Mouse (Mus musculus) G1E (cell line): Measurements from ENCODE around the gene Tmem251.

Experiments
- CTCF ChIP-seq: IDR thresholded peaks from 2 replicates; pipeline ENCODE4 v1.5.1; 2012; ENCODE audit warnings: low read depth, low read length, inconsistent platforms, mixed read lengths
- POLR2AphosphoS5 ChIP-seq: IDR thresholded peaks from 2 replicates; pipeline ENCODE4 v1.6.1; 2012; ENCODE audit warnings: low read depth, low read length, inconsistent platforms; ENCODE audit not compliant: insufficient replicate concordance

- TF ChIP-seq CTCF: no peak
- no peak for TF ChIP-seq POLR2AphosphoS5
Measured at GRCm38 (mm10) chr12:102705906-102706640, 37.5 kb upstream of the Tmem251 start.
